Mouse (Mus musculus): ENCODE measurements around the gene Smpdl3b.

- TF ChIP-seq CTCF (IDR thresholded peaks at IDR 0.05; ENCODE audit: low read depth) (no peak), EP300 (IDR thresholded peaks at IDR 0.05; ENCODE audit: low read depth) (no peak)
Observed at GRCm38 (mm10) chr4:132741491-132741890, 15.6 kb downstream of the Smpdl3b start.

Measured in heart, postnatal 0 days (tissue).